Comparison of ENCODE assay signal across 8 mouse cellular contexts in the genomic region with DNA sequence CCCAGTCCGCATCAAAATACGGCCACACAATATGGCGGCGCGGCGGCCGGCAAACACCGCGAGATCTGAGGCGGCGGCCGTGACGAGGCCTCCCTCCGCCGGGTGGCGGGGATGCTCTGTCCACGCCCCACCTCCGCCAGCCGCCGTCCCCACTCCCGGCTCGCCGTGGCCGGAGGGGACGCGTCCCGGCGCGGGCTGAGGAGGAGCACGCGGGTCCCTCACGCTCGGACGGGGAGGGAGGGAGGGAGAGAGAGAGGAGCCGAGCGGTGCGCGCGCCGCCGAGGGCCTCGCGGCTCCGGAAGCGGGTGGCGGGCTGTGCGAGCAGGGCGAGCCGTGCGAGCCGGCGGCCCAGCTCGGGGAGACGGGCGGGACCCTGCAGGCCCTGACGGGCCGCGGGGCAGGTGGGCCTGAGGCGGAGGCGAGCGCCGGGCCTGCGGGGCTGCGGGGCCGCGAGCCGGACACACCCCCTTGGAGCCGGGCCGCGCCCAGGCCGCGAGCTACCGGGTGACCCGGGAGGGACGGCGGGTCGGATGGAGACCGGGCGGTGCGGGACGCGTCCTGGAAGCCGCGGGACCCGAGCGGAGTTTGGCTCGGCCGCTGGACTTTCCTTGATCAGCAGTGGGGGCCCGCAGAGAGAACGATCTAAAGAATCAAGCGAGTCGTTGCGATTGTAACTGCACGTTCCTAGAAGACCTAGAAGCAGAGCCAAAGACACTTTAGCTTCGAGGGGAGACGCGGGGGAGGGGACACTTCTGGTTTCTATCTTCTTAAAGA. TPM values are rescaled to one million over a fixed set of nuclear protein-coding genes. Genes with fewer than 3 reads are reported as not detected.
DNase-seq lines count a peak whose midpoint lies in the region; ATAC-seq and TF ChIP-seq lines count a peak whose summit lies in the region.

Tab2 (minus strand) TSS at position 3 of the 774 bp plus-strand sequence.

- no peaks in the 10 kb centered on the region for H3K9me3 ChIP-seq in embryonic facial prominence, embryonic 14.5 days (ENCODE audit: control insufficient read depth, low read length)
- H3K9me3 ChIP-seq in limb, embryonic 14.5 days (ENCODE audit: control insufficient read depth, low read length), result no peaks in the 10 kb centered on the region
- no peaks in the 10 kb centered on the region for H3K9me3 ChIP-seq in midbrain, postnatal 0 days (ENCODE audit: low read length)

- no peaks in the 10 kb centered on the region for H3K27me3 ChIP-seq in embryonic facial prominence, embryonic 14.5 days (replicated peaks; ENCODE audit: control insufficient read depth, insufficient read depth, low read length)
- no peaks in the 10 kb centered on the region for H3K27me3 ChIP-seq in limb, embryonic 14.5 days (ENCODE audit: control insufficient read depth, insufficient read depth, low read length)
- no peaks in the 10 kb centered on the region for H3K27me3 ChIP-seq in midbrain, postnatal 0 days (ENCODE audit: insufficient read depth, low read length)

- peaks cover 14% of the 10 kb centered on the region; the same call in 1 of the 2 replicates for H3K4me1 ChIP-seq in embryonic facial prominence, embryonic 14.5 days (ENCODE audit: control insufficient read depth, insufficient read depth, low read length)
- peaks cover 12% of the 10 kb centered on the region for H3K4me1 ChIP-seq in limb, embryonic 14.5 days (ENCODE audit: control insufficient read depth, insufficient read depth, low read length)
- H3K4me1 ChIP-seq in midbrain, postnatal 0 days (ENCODE audit: insufficient read depth, low read length), result peaks cover 9% of the 10 kb centered on the region; the same call in 1 of the 2 replicates

- WGBS in embryonic facial prominence, embryonic 14.5 days, result 0% methylated on average over 34 of the region's 97 CpGs
- under 1% methylated on average over 78 of the region's 97 CpGs for WGBS in limb, embryonic 14.5 days
- WGBS in midbrain, postnatal 0 days, result under 1% methylated on average over 74 of the region's 97 CpGs

- peak within 1 kb of the TSS; percentile 99 for H3K27ac ChIP-seq in embryonic facial prominence, embryonic 14.5 days (replicated peaks; ENCODE audit: low read depth, low read length)
- peak within 1 kb of the TSS; percentile 99 for H3K27ac ChIP-seq in limb, embryonic 14.5 days (replicated peaks; ENCODE audit: low read depth, low read length)
- H3K27ac ChIP-seq in midbrain, postnatal 0 days (ENCODE audit: low read depth, low read length), result peak within 1 kb of the TSS; percentile 98

- ATAC-seq in embryonic facial prominence, embryonic 14.5 days (ENCODE audit: low read depth), result peak; percentile 96
- ATAC-seq in limb, embryonic 14.5 days (ENCODE audit: low FRiP score, low read depth), result peak; percentile 95
- ATAC-seq in midbrain, postnatal 0 days (ENCODE audit: low FRiP score), result peak; percentile 98

- H3K4me3 ChIP-seq in embryonic facial prominence, embryonic 14.5 days (ENCODE audit: low read depth, low read length), result peak within 1 kb of the TSS; percentile 94
- peak within 1 kb of the TSS; percentile 93 for H3K4me3 ChIP-seq in limb, embryonic 14.5 days (replicated peaks; ENCODE audit: low read length)
- peak within 1 kb of the TSS; percentile 97 for H3K4me3 ChIP-seq in midbrain, postnatal 0 days (ENCODE audit: low read depth, low read length)

- no peaks in the 10 kb centered on the region for H3K36me3 ChIP-seq in embryonic facial prominence, embryonic 14.5 days (ENCODE audit: control insufficient read depth, insufficient read depth, low read length)
- H3K36me3 ChIP-seq in limb, embryonic 14.5 days (ENCODE audit: control insufficient read depth, insufficient read depth, low read length), result no peaks in the 10 kb centered on the region
- no peaks in the 10 kb centered on the region for H3K36me3 ChIP-seq in midbrain, postnatal 0 days (ENCODE audit: insufficient read depth, low read length)

- H3K9ac ChIP-seq in embryonic facial prominence, embryonic 14.5 days (ENCODE audit: low read depth, low read length), result peak within 1 kb of the TSS; percentile 99
- H3K9ac ChIP-seq in limb, embryonic 14.5 days (ENCODE audit: low read depth, low read length, severe bottlenecking), result peak within 1 kb of the TSS; percentile 99
- H3K9ac ChIP-seq in midbrain, postnatal 0 days (replicated peaks; ENCODE audit: low read length, poor library complexity, severe bottlenecking), result peak within 1 kb of the TSS; percentile 98

- TF ChIP-seq CTCF in midbrain, postnatal 0 days (IDR thresholded peaks at IDR 0.05), result peak; percentile 29

- DNase-seq in 3T3-L1 (ENCODE audit: low read depth, low spot score), result peak; percentile 80
- DNase-seq in adrenal gland, postnatal 4 days (ENCODE audit: low spot score in 2 of 2), result peak; percentile 70 to 83
- DNase-seq in embryonic facial prominence, embryonic 14.5 days (ENCODE audit: low spot score), result peak; percentile 96
- peak; percentile 88 for DNase-seq in heart, adult 8-10 months (ENCODE audit: low spot score)
- peak; percentile 93 for DNase-seq in kidney, adult 9 months
- DNase-seq in limb, embryonic 14.5 days (ENCODE audit: low spot score), result peak; percentile 92
- DNase-seq in midbrain, postnatal 0 days (ENCODE audit: low spot score), result peak; percentile 95
- peak; percentile 81 to 89 for DNase-seq in spleen, postnatal 14 days (ENCODE audit: low spot score in 2 of 2)

- 0 out of 2 replicates have a peak, but pooled peaks have one; percentile 54 for TF ChIP-seq POLR2A in limb, embryonic 14.5 days (IDR thresholded peaks at IDR 0.05; ENCODE audit: borderline replicate concordance, extremely low read depth, insufficient read depth, insufficient read length)

- H3K4me2 ChIP-seq in embryonic facial prominence, embryonic 14.5 days (ENCODE audit: low read depth, low read length), result peak within 1 kb of the TSS; percentile 78
- peak within 1 kb of the TSS; percentile 82 for H3K4me2 ChIP-seq in limb, embryonic 14.5 days (replicated peaks; ENCODE audit: low read depth, low read length, severe bottlenecking)
- H3K4me2 ChIP-seq in midbrain, postnatal 0 days (ENCODE audit: low read depth, low read length, poor library complexity, severe bottlenecking), result peak within 1 kb of the TSS; percentile 92

RNA-seq across cellular contexts. Expression of gene Tab2, which starts in this region (rescaled TPM):
- total RNA-seq in adrenal gland, postnatal 4 days (2021), result 10 to 100 TPM; 81.0 to 85.8 TPM
- polyA plus RNA-seq in embryonic facial prominence, embryonic 14.5 days (2014; fragmentation: Nextera tagmentation; extraction: Ambion mirVana), result 34.9 and 37.0 TPM in 2 replicates
- total RNA-seq in heart, adult 8-10 months (2022), result 10 to 100 TPM; 48.7 to 54.6 (median 51.3) TPM
- 75.3 and 94.7 TPM in 2 replicates for polyA plus RNA-seq in limb, embryonic 14.5 days (2012; rRNA removed)
- 36.2 and 39.4 TPM in 2 replicates for polyA plus RNA-seq in limb, embryonic 14.5 days (2014; fragmentation: Nextera tagmentation; extraction: Ambion mirVana)
- 51.1 and 60.7 TPM in 2 replicates for total RNA-seq in midbrain, postnatal 0 days (2014; rRNA removed)
- polyA plus RNA-seq in midbrain, postnatal 0 days (2015; fragmentation: Nextera tagmentation; extraction: Ambion mirVana), result 8.7 and 10.8 TPM in 2 replicates

Comparison
In these comparisons a context has a peak if more than half of its experiments do, and no peak if none do; other contexts are left out.
1. Peak in every context shown above with its lines: DNase-seq, ATAC-seq, H3K4me3 ChIP-seq and H3K27ac ChIP-seq.